Mouse (Mus musculus): Measurements from ENCODE around the gene Fam178b. TPM values are rescaled to one million over a fixed set of nuclear protein-coding genes. Genes with fewer than 3 reads are reported as not detected.

Gene Fam178b
- polyA plus RNA-seq, 1 experiment from 2014 or later: 1.2 TPM

DNA sequence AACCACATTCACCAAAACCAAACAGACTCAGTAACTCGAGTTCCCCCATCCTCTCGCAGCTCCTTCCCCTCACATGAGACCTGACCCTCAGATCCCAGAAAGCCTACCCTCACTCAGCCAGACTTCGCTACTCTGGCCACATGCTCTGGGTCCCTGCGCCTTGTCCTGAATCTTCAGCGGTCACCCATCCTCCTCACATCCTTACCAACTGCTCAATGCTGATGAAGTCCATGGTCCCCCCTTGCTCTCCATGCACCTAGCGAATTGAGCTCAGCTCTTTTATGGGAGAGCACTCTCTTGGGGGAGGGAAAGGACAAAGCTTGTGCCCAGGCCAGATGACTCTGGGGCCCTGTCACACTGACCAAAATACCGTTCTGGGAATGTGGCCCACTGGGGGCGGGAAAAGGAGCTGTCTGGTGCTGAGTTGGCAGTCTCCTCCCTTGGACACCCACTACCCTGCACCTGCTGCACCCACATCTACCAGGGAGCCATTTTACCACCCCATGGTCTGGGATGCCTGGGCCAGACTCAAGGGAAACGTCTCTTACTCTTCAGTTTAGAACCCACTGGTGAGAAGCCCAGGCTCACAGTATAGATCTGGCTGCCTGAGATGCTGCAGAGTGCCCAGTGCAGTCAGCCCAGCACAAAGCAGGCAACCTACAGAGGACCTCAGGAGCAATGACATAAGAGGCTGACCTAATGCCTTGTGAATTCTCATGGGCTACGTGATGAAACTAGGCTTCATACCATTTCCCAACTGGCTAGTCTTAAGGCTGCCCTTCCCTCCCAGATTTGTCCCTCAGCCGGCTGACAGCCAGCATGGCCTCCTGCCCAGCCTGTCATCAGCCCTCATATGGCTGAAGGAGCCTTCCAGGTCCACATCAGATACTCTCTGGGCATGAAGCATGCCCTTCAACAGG is 147.2 kb downstream of the Fam178b start:
- no peak for ATAC-seq (ENCODE audit: insufficient number of reproducible peaks, low FRiP score, low TSS enrichment, low read depth)
- Histone ChIP-seq H3K4me3 (no peak overlapping the region), H3K4me2 (no peak overlapping the region), H3K9me3 (no peaks in the 10 kb centered on the region), H3K27ac (no peak overlapping the region), H3K36me3 (peaks cover 54% of the 10 kb centered on the region), H3K27me3 (no peaks in the 10 kb centered on the region), H3K4me1 (peaks cover 16% of the 10 kb centered on the region), H3K9ac (no peak overlapping the region)
- WGBS: 78% methylated on average over 11 of the region's 11 CpGs

DNA sequence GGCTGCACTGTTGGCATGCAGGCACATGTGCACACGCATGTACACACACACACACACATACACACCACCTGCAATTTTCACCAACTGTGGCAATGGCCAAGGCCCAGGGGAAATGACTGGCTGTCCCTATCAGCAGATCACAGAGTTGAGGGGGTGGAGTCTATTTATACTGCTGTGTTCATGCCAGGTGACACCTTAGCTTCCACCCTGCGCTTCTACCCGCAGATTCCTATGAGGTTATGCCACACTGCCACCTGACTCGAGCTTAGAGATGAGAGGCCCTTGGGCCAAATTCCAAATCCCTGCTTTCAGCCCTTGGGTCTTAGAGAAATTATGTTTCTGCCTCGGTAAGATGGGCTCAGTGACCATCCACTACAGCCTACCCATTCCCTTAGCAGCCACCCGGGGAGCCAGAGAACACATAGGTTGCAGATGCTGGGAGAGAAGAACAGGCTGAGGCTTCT is 148.4 kb downstream of the Fam178b start:
- no peak overlapping the region for H3K4me3 ChIP-seq
- no peaks in the 10 kb centered on the region for H3K9me3 ChIP-seq
- peak overlapping the region; percentile 22 for H3K27ac ChIP-seq
- no peak for ATAC-seq (ENCODE audit: insufficient number of reproducible peaks, low FRiP score, low TSS enrichment, low read depth)
- H3K27me3 ChIP-seq: no peaks in the 10 kb centered on the region
- 65% methylated on average over 6 of the region's 6 CpGs for WGBS
- peaks cover 44% of the 10 kb centered on the region for H3K36me3 ChIP-seq
- peaks cover 16% of the 10 kb centered on the region for H3K4me1 ChIP-seq
- no peak overlapping the region for H3K4me2 ChIP-seq
- no peak overlapping the region for H3K9ac ChIP-seq

DNA sequence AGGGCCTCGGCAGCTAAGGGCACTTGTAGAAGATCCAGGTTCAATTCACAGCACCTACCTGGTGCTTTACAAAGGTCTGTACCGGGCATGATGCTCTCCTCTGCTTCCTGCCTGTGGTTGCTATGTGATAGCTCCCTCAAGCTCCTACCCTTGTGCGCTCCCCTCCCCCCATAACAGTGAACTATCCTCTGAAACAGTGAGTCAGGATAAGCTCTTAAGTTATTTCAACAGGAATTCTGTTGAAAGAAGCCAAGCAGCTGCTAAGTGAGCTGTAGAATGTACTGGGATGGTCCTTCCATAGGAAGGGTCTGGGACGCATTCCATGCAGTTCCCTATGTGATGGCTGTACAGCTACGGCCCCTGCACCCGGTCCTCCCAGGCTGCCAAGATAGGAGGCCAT is 149.4 kb downstream of the Fam178b start:
- Histone ChIP-seq H3K27ac (peak overlapping the region; percentile 18), H3K4me3 (no peak overlapping the region), H3K4me1 (peaks cover 16% of the 10 kb centered on the region), H3K9me3 (no peaks in the 10 kb centered on the region), H3K27me3 (no peaks in the 10 kb centered on the region), H3K9ac (no peak overlapping the region), H3K36me3 (peaks cover 34% of the 10 kb centered on the region), H3K4me2 (no peak overlapping the region)
- 75% methylated on average over 6 of the region's 6 CpGs for WGBS
- ATAC-seq (ENCODE audit: insufficient number of reproducible peaks, low FRiP score, low TSS enrichment, low read depth): no peak

DNA sequence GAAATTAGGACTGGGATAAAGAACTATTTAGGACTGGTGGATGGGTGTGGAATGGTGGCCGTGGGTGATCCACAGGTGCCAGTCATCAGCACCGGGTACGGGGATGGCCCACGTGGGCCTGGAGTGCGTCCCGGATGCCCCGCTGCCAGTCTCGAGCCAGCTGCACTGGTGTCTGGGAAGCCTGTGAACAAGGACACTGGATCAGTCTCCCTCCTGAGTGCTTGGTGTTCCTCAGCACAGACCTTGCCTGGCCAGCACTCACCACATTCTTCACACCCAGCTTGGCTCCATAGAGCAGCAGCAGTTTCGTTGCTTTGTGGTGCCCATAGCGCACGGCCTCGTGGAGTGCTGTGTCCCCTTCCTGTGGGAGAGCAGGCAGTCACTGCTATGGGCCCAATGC is 151.5 kb downstream of the Fam178b start:
- no peak overlapping the region for H3K4me3 ChIP-seq
- no peak for ATAC-seq (ENCODE audit: insufficient number of reproducible peaks, low FRiP score, low TSS enrichment, low read depth)
- peaks cover 16% of the 10 kb centered on the region for H3K4me1 ChIP-seq
- H3K9ac ChIP-seq: no peak overlapping the region
- 89% methylated on average over 12 of the region's 12 CpGs for WGBS
- no peak overlapping the region for H3K4me2 ChIP-seq
- H3K27ac ChIP-seq: no peak overlapping the region
- H3K36me3 ChIP-seq: peaks cover 23% of the 10 kb centered on the region
- H3K27me3 ChIP-seq: no peaks in the 10 kb centered on the region
- H3K9me3 ChIP-seq: no peaks in the 10 kb centered on the region

DNA sequence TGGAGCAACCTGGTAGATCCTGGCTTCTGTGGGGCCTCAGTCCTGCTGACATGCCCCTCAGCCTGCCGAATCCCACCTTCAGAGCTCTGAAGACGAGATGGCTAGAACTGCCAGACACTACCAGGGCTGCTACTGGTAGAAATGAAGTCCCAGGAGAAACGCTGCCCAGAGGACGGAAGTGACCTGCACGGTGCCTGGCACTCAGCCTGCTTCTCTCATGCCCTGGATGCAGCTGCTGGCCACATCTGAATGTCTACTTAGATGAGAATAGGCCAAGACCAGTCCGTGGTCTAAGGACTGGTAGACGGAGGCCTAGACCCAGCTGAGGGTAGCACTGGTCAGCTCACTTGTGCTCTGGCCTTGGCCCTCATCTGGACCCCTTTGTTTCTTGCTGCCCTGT is 152.0 kb downstream of the Fam178b start:
- Histone ChIP-seq H3K4me1 (peaks cover 16% of the 10 kb centered on the region), H3K27ac (no peak overlapping the region), H3K9me3 (no peaks in the 10 kb centered on the region), H3K4me2 (no peak overlapping the region), H3K4me3 (no peak overlapping the region), H3K9ac (no peak overlapping the region), H3K36me3 (peaks cover 20% of the 10 kb centered on the region), H3K27me3 (no peaks in the 10 kb centered on the region)
- WGBS: 88% methylated on average over 7 of the region's 7 CpGs
- no peak for ATAC-seq (ENCODE audit: insufficient number of reproducible peaks, low FRiP score, low TSS enrichment, low read depth)

DNA sequence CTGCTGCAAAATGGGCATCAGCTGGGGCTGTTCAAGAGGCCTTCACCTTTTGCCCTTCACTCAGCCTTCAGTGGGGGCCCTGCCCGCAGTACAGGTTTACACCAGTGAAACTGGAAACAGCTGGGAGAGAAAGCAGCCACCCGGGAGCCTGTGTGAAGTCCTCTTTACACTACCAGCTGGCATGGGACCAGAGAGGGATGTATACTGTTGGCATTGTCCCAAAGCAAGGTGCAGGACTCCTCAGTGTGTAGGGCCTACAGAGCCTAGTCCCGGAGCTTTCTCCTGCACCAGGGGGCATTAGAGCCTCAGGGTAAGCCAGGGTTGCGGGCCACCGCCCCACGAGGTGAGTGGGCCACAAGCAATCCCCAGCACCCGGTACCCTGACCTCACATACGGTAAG is 152.5 kb downstream of the Fam178b start:
- Histone ChIP-seq H3K27ac (no peak overlapping the region), H3K9ac (no peak overlapping the region), H3K4me2 (no peak overlapping the region), H3K4me1 (peaks cover 16% of the 10 kb centered on the region), H3K9me3 (no peaks in the 10 kb centered on the region), H3K36me3 (peaks cover 25% of the 10 kb centered on the region), H3K27me3 (no peaks in the 10 kb centered on the region), H3K4me3 (no peak overlapping the region)
- ATAC-seq (ENCODE audit: insufficient number of reproducible peaks, low FRiP score, low TSS enrichment, low read depth): peak; percentile 44; the same call in 1 of the 2 replicates
- WGBS: 72% methylated on average over 8 of the region's 8 CpGs

DNA sequence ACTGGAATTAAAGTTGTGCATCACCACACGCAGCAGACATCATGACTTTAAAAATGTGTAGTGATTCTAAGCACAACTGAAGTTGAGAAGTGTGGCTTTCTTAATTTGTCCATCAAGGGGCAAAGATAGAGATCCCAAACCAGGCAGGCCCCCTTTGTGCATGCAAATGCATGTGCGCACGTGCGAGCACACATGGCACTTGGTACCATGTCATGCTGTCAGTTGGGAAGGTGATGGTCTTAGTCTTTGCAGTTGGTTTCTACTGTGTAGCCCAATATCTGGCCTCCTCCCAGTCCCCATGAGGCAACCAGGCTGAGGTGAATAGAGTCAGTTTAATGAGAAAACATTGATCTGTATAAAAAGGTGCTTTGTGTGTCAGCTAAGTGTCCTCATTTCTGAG is 153.1 kb downstream of the Fam178b start:
- peaks cover 31% of the 10 kb centered on the region for H3K36me3 ChIP-seq
- H3K9me3 ChIP-seq: no peaks in the 10 kb centered on the region
- peaks cover 13% of the 10 kb centered on the region for H3K4me1 ChIP-seq
- no peaks in the 10 kb centered on the region for H3K27me3 ChIP-seq
- no peak overlapping the region for H3K4me3 ChIP-seq
- 90% methylated on average over 4 of the region's 4 CpGs for WGBS
- no peak overlapping the region for H3K9ac ChIP-seq
- ATAC-seq (ENCODE audit: insufficient number of reproducible peaks, low FRiP score, low TSS enrichment, low read depth): no peak
- H3K4me2 ChIP-seq: no peak overlapping the region
- no peak overlapping the region for H3K27ac ChIP-seq

DNA sequence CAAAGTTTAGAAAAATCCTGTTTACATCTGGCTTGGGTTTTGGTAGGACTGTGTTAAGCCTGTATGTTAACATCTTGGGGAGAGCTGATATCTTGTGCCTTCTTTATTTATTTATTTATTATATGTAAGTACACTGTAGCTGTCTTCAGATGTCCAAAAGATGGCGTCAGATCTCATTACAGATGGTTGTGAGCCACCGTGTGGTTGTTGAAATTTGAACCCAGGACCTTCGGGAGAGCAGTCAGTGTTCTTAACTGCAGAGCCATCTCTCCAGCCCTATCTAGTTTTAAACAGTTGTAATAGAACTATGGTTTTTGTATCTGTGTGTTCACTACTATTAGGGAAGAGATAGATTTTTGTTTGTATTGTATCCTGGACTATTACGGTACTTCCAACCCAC is 153.7 kb downstream of the Fam178b start:
- H3K4me1 ChIP-seq: peaks cover 8% of the 10 kb centered on the region
- 83% methylated on average over 4 of the region's 4 CpGs for WGBS

DNA sequence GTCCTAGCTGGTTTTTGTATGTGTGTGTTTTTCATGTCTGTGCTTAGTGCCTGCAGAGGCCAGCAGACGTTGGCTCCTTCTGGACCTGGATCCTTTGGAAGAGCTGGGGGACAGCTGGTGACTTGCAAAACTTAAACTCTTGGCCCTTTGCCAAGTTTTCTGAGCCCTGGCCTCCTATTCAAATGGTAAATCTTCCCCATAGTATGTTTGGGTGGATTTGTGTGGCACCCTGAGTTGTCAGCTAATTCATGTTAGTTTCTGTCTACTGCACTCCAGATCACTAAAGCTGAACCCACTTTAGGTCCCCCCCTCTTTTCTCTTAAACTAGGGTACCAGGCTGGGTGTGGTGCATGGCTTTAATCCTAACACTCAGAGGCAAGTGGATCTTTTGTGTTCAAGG is 154.6 kb downstream of the Fam178b start:
- H3K27ac ChIP-seq: no peak overlapping the region
- peaks cover 37% of the 10 kb centered on the region for H3K36me3 ChIP-seq

More for the DNA sequence above, 153.7 kb downstream of the Fam178b start:
- Histone ChIP-seq H3K36me3 (peaks cover 36% of the 10 kb centered on the region), H3K4me2 (no peak overlapping the region), H3K9ac (no peak overlapping the region), H3K27ac (no peak overlapping the region), H3K9me3 (no peaks in the 10 kb centered on the region), H3K4me3 (no peak overlapping the region), H3K27me3 (no peaks in the 10 kb centered on the region)
- no peak for ATAC-seq (ENCODE audit: insufficient number of reproducible peaks, low FRiP score, low TSS enrichment, low read depth)

DNA sequence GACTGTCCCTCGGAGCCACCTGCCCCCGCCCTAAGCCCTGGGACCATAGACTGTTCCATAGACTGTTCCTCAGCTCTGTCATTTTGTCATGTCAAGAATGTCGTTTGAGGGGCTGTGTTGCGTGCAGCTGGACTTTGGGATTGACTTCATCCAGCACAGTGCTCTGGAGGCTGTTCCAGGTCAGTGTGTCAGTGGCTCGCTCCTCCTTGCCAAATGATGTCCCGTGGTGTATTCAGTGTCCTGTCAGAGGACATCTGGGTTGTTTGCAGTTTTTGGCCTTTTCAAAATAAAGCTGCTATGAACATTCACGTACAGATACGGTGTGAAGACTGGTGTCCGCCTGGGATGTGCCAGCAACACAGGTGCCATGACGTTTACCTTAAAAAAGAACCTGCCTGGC is 156.1 kb downstream of the Fam178b start:
- no peak overlapping the region for H3K9ac ChIP-seq
- H3K27ac ChIP-seq: no peak overlapping the region
- H3K9me3 ChIP-seq: no peaks in the 10 kb centered on the region
- ATAC-seq (ENCODE audit: insufficient number of reproducible peaks, low FRiP score, low TSS enrichment, low read depth): no peak
- H3K4me1 ChIP-seq: peaks cover 22% of the 10 kb centered on the region
- no peak overlapping the region for H3K4me2 ChIP-seq
- H3K27me3 ChIP-seq: no peaks in the 10 kb centered on the region
- peaks cover 46% of the 10 kb centered on the region for H3K36me3 ChIP-seq
- 87% methylated on average over 10 of the region's 10 CpGs for WGBS
- H3K4me3 ChIP-seq: no peak overlapping the region

More for the DNA sequence above, 154.6 kb downstream of the Fam178b start:
- H3K27me3 ChIP-seq: no peaks in the 10 kb centered on the region
- 6% methylated on average over 1 of the region's 1 CpGs for WGBS
- peaks cover 10% of the 10 kb centered on the region for H3K4me1 ChIP-seq
- no peak overlapping the region for H3K4me3 ChIP-seq
- ATAC-seq (ENCODE audit: insufficient number of reproducible peaks, low FRiP score, low TSS enrichment, low read depth): no peak
- H3K4me2 ChIP-seq: no peak overlapping the region
- no peaks in the 10 kb centered on the region for H3K9me3 ChIP-seq
- no peak overlapping the region for H3K9ac ChIP-seq

DNA sequence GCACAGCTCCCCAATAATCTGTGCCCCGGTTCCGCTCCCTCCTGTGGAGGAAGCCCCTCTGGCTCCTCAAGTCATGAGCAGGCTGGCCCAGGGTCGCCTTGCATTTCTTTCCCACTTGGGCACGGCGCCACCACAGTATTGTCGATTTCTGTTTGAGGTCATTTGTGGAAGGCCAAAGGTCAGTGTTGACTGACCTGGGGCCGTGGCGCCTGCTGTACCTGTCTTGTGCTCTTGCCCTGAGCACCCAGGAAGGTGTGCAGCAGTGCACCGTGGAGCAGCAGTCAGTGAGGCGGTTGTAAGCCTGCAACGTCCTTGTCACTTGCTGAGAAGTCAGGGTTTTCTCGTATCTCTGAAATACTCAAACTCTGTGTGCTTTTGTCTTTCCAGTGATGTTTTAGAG is 157.2 kb downstream of the Fam178b start:
- peaks cover 47% of the 10 kb centered on the region for H3K36me3 ChIP-seq
- H3K9me3 ChIP-seq: no peaks in the 10 kb centered on the region
- no peaks in the 10 kb centered on the region for H3K27me3 ChIP-seq
- ATAC-seq (ENCODE audit: insufficient number of reproducible peaks, low FRiP score, low TSS enrichment, low read depth): no peak
- peaks cover 26% of the 10 kb centered on the region for H3K4me1 ChIP-seq
- WGBS: 90% methylated on average over 12 of the region's 12 CpGs
- H3K27ac ChIP-seq: no peak overlapping the region
- H3K9ac ChIP-seq: no peak overlapping the region
- no peak overlapping the region for H3K4me2 ChIP-seq
- no peak overlapping the region for H3K4me3 ChIP-seq

DNA sequence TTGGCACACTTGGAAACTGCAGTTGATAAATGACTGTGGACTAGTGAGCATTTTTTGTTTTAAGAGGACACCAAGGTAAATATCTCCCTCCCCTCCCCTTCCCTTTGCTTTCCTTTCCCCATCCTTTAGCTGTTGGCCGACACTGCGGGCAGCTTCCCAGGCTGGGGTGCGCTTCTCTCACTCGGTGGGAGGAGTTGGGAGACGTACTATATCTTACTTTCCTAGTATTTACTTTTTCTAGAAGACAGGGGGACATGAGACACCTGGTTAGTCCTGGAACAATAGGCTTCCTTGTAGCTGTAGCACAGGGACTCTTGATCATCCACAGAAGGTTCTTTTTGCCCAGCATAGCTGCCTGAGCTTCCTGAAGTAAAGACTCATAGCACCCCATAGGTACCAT is 158.9 kb downstream of the Fam178b start:
- H3K4me2 ChIP-seq: no peak overlapping the region
- 76% methylated on average over 5 of the region's 5 CpGs for WGBS
- H3K4me3 ChIP-seq: no peak overlapping the region
- H3K9me3 ChIP-seq: no peaks in the 10 kb centered on the region
- H3K27ac ChIP-seq: peak overlapping the region; percentile 22; the same call in 1 of the 2 replicates
- no peak overlapping the region for H3K9ac ChIP-seq
- no peaks in the 10 kb centered on the region for H3K27me3 ChIP-seq
- peaks cover 62% of the 10 kb centered on the region for H3K36me3 ChIP-seq
- ATAC-seq (ENCODE audit: insufficient number of reproducible peaks, low FRiP score, low TSS enrichment, low read depth): no peak
- H3K4me1 ChIP-seq: peaks cover 26% of the 10 kb centered on the region

All from limb, embryonic 15.5 days (tissue).